Mouse (Mus musculus) C2C12 (cell line): Measurements from ENCODE around the gene Engase.

Source experiments
- CEBPB ChIP-seq: IDR thresholded peaks from one replicate; pipeline ENCODE4 v1.6.1; 2011; ENCODE audit warnings: low read depth, mild to moderate bottlenecking, control low read depth, moderate library complexity
- CTCF ChIP-seq: IDR thresholded peaks from one replicate; pipeline ENCODE4 v1.5.1; 2011; ENCODE audit not compliant: control insufficient read depth, insufficient read depth, insufficient read length
- MAX ChIP-seq: IDR thresholded peaks from one replicate; pipeline ENCODE4 v1.6.1; 2011; ENCODE audit warnings: mild to moderate bottlenecking, control low read depth
- MYOG ChIP-seq: IDR thresholded peaks from one replicate; pipeline ENCODE4 v1.6.1; 2011; ENCODE audit not compliant: control insufficient read depth, insufficient read length; ENCODE audit errors: extremely low read depth

DNA sequence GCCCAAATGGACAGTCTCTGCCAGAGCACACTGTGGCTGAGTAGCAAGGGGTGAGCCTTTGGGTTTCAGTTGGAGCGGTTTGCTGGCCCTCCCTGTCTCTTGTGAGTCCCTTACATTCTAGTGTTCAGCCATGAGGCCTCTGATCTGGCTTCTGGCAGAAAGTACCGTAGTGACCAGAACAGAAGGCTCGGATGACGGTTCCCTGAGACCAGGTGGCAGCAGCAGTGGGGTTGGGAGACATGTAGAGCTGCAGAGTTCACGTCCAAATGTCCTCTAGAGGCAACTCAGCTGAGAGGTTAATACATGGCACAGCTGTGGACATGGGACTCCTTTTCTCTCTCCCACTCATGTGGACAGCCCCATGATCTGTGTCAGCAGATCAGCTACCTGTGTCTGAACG, 30.5 kb downstream of the Engase start:
- TF ChIP-seq CTCF (no peak), CEBPB (no peak), MAX (no peak), MYOG (no peak)
